Mouse (Mus musculus): ENCODE results near the gene Kcnc1. TPM values are rescaled to one million over a fixed set of nuclear protein-coding genes. Genes with fewer than 3 reads are reported as not detected.

Gene Kcnc1
- polyA plus RNA-seq, 1 experiment = 0.34 TPM

DNA sequence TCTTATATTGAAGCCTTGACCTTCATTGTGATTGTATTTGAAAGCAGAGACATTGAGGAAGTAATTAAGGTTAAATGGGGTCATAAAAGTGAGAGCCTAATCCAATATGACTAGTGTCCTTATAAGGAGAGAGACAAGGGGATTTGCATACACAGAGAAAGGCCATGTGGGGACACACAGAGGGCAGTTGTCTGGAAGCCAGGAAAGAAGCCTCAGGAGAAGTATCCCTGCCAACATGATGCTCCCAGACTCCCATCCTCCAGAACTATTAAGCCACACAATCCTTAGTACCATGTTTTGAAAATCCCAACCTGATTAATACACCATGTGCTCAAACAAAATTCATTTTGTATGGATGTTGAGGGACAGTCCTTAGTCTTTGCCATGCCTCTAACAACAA is 34.5 kb upstream of the Kcnc1 start:
- no peaks in the 10 kb centered on the region for H3K36me3 ChIP-seq (ENCODE audit: control insufficient read depth, insufficient read depth, low read length)
- H3K27ac ChIP-seq (ENCODE audit: insufficient read depth, low read depth, low read length) = no peak overlapping the region
- H3K27me3 ChIP-seq (ENCODE audit: control insufficient read depth, insufficient read depth, low read length) = no peaks in the 10 kb centered on the region; the same call in 1 of the 2 replicates
- TF ChIP-seq POLR2A (IDR thresholded peaks at IDR 0.05; ENCODE audit: low read depth, low read length) (no peak), CTCF (IDR thresholded peaks at IDR 0.05; ENCODE audit: extremely low read depth, insufficient read length, insufficient replicate concordance, low read depth, low read length) (no peak)
- no peak overlapping the region for H3K4me3 ChIP-seq (ENCODE audit: low read depth, low read length)
- H3K4me1 ChIP-seq (ENCODE audit: control insufficient read depth, insufficient read depth, insufficient read length, low read length) = no peaks in the 10 kb centered on the region

DNA sequence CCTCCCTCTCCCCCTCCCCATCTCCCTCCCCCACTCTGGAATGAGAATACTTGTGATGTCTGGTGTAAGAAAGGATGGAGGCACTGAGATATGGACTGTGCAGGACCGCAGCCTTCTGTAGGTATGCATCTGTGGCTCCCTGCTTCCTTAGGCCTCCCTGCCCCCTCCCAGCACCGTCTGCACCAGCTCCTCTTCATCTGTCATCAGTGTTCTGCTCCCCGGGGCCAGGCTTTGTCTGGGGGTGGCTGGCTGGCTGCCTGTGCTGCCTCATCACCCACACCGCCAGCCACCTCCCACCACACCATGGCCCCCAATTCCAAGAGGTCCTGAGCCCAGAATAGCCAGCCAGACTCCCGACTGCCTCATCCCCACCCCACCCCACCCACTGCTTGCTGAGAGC is 32.1 kb upstream of the Kcnc1 start:
- Histone ChIP-seq H3K4me1 (ENCODE audit: control insufficient read depth, insufficient read depth, insufficient read length, low read length) (no peaks in the 10 kb centered on the region), H3K27me3 (ENCODE audit: control insufficient read depth, insufficient read depth, low read length) (no peaks in the 10 kb centered on the region; the same call in 1 of the 2 replicates), H3K36me3 (ENCODE audit: control insufficient read depth, insufficient read depth, low read length) (no peaks in the 10 kb centered on the region), H3K4me3 (ENCODE audit: low read depth, low read length) (no peak overlapping the region), H3K27ac (ENCODE audit: insufficient read depth, low read depth, low read length) (no peak overlapping the region)
- no peak for TF ChIP-seq POLR2A (IDR thresholded peaks at IDR 0.05; ENCODE audit: low read depth, low read length)
- no peak for TF ChIP-seq CTCF (IDR thresholded peaks at IDR 0.05; ENCODE audit: extremely low read depth, insufficient read length, insufficient replicate concordance, low read depth, low read length)
- WGBS = 63% methylated on average over 5 of the region's 5 CpGs

DNA sequence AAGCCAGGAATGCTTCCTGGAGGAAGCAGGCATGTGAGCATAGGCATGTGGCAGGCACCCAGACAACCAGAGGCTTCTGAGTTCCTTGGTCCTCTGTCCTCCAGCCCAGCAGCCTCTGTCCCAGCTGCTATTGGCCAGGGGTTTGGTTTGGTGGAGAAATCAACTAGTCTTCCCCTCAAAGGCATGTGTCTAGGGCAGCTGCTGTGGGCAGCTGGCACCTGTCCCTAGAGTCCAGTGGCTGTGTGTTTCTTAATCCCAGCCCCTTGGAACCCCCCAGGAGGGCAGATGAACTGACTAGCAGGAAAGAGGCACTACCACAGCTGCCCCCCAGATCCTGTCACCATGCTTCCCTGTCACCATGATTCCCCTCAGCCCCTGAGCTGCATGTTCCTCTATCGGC is 30.5 kb upstream of the Kcnc1 start:
- 85% methylated on average over 1 of the region's 1 CpGs for WGBS
- no peak overlapping the region for H3K27ac ChIP-seq (ENCODE audit: insufficient read depth, low read depth, low read length)

DNA sequence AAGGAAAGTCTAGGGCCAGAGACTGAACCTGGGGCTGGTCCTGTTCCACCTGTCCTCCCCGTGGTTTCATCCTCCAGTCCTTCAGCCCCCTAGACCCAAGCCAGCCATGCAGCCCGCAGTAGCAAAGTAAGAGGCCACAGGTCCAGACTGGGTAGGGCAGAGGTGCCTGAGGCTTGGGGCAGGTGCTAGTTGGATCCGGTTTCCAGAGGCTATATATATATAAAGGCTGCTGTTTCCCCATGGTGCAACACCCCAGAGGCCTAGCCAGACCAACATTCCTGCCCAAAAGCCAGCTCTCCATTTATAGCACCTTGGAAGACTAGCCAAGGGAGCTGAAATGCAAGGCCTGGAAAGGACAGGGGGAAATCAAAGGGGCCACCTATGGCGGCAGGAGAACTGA is 25.2 kb upstream of the Kcnc1 start:
- Histone ChIP-seq H3K27me3 (ENCODE audit: control insufficient read depth, insufficient read depth, low read length) (0 out of 2 replicates have a peak, but pooled peaks cover under 1% of the 10 kb centered on the region), H3K27ac (ENCODE audit: insufficient read depth, low read depth, low read length) (no peak overlapping the region), H3K4me1 (ENCODE audit: control insufficient read depth, insufficient read depth, insufficient read length, low read length) (no peaks in the 10 kb centered on the region), H3K4me3 (ENCODE audit: low read depth, low read length) (no peak overlapping the region), H3K36me3 (ENCODE audit: control insufficient read depth, insufficient read depth, low read length) (no peaks in the 10 kb centered on the region)
- no peak for TF ChIP-seq POLR2A (IDR thresholded peaks at IDR 0.05; ENCODE audit: low read depth, low read length)
- no peak for TF ChIP-seq CTCF (IDR thresholded peaks at IDR 0.05; ENCODE audit: extremely low read depth, insufficient read length, insufficient replicate concordance, low read depth, low read length)
- 53% methylated on average over 4 of the region's 4 CpGs for WGBS

More for the DNA sequence above, 30.5 kb upstream of the Kcnc1 start:
- Histone ChIP-seq H3K27me3 (ENCODE audit: control insufficient read depth, insufficient read depth, low read length) (no peaks in the 10 kb centered on the region; the same call in 1 of the 2 replicates), H3K4me3 (ENCODE audit: low read depth, low read length) (no peak overlapping the region), H3K4me1 (ENCODE audit: control insufficient read depth, insufficient read depth, insufficient read length, low read length) (no peaks in the 10 kb centered on the region), H3K36me3 (ENCODE audit: control insufficient read depth, insufficient read depth, low read length) (no peaks in the 10 kb centered on the region)
- TF ChIP-seq CTCF (IDR thresholded peaks at IDR 0.05; ENCODE audit: extremely low read depth, insufficient read length, insufficient replicate concordance, low read depth, low read length) (no peak), POLR2A (IDR thresholded peaks at IDR 0.05; ENCODE audit: low read depth, low read length) (no peak)

DNA sequence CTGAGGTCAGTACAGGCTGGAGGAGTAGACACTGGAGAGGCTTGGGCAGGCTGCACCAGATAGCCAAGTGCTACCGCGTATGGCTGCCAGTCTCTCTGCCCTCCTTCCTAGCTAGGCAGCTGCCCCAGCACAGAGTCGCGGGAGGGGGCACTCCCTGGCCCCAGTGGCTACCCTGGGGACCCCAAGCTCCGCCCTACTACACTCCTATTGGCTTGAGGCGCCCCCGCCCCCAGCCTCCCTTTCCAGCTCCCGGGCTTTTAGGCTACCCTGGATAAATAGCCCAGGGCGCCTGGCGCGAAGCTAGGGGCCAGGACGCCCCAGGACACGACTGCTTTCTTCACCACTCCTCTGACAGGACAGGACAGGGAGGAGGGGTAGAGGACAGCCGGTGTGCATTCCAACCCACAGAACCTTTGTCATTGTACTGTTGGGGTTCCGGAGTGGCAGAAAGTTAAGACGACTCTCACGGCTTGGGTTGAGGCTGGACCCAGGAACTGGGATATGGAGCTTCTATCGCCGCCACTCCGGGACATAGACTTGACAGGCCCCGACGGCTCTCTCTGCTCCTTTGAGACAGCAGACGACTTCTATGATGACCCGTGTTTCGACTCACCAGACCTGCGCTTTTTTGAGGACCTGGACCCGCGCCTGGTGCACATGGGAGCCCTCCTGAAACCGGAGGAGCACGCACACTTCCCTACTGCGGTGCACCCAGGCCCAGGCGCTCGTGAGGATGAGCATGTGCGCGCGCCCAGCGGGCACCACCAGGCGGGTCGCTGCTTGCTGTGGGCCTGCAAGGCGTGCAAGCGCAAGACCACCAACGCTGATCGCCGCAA is 19.9 kb upstream of the Kcnc1 start, which contains the start of gene Myod1:
Myod1 (plus strand) TSS at position 303 of the 836 bp plus-strand sequence.
- WGBS = 8% methylated on average over 44 of the region's 44 CpGs
- H3K27ac ChIP-seq (ENCODE audit: insufficient read depth, low read depth, low read length) = no peak within 1 kb of the TSS
- TF ChIP-seq POLR2A (IDR thresholded peaks at IDR 0.05; ENCODE audit: low read depth, low read length) (no peak), CTCF (IDR thresholded peaks at IDR 0.05; ENCODE audit: extremely low read depth, insufficient read length, insufficient replicate concordance, low read depth, low read length) (no peak)
- no peak within 1 kb of the TSS for H3K4me3 ChIP-seq (ENCODE audit: low read depth, low read length)
- H3K36me3 ChIP-seq (ENCODE audit: control insufficient read depth, insufficient read depth, low read length) = no peaks in the 10 kb centered on the region
- H3K4me1 ChIP-seq (ENCODE audit: control insufficient read depth, insufficient read depth, insufficient read length, low read length) = no peaks in the 10 kb centered on the region
- H3K27me3 ChIP-seq (ENCODE audit: control insufficient read depth, insufficient read depth, low read length) = peaks cover 19% of the 10 kb centered on the region

DNA sequence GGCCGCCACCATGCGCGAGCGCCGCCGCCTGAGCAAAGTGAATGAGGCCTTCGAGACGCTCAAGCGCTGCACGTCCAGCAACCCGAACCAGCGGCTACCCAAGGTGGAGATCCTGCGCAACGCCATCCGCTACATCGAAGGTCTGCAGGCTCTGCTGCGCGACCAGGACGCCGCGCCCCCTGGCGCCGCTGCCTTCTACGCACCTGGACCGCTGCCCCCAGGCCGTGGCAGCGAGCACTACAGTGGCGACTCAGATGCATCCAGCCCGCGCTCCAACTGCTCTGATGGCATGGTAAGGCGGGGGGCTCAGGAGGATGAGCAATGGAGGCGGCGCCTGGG is 19.3 kb upstream of the Kcnc1 start:
- TF ChIP-seq POLR2A (IDR thresholded peaks at IDR 0.05; ENCODE audit: low read depth, low read length) = no peak
- TF ChIP-seq CTCF (IDR thresholded peaks at IDR 0.05; ENCODE audit: extremely low read depth, insufficient read length, insufficient replicate concordance, low read depth, low read length) = no peak
- WGBS = 3% methylated on average over 33 of the region's 33 CpGs
- no peaks in the 10 kb centered on the region for H3K36me3 ChIP-seq (ENCODE audit: control insufficient read depth, insufficient read depth, low read length)
- peaks cover 19% of the 10 kb centered on the region for H3K27me3 ChIP-seq (ENCODE audit: control insufficient read depth, insufficient read depth, low read length)
- no peaks in the 10 kb centered on the region for H3K4me1 ChIP-seq (ENCODE audit: control insufficient read depth, insufficient read depth, insufficient read length, low read length)
- no peak overlapping the region for H3K4me3 ChIP-seq (ENCODE audit: low read depth, low read length)
- no peak overlapping the region for H3K27ac ChIP-seq (ENCODE audit: insufficient read depth, low read depth, low read length)

DNA sequence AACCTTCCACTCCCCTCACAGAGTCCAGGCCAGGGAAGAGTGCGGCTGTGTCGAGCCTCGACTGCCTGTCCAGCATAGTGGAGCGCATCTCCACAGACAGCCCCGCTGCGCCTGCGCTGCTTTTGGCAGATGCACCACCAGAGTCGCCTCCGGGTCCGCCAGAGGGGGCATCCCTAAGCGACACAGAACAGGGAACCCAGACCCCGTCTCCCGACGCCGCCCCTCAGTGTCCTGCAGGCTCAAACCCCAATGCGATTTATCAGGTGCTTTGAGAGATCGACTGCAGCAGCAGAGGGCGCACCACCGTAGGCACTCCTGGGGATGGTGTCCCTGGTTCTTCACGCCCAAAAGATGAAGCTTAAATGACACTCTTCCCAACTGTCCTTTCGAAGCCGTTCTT is 18.2 kb upstream of the Kcnc1 start:
- WGBS = 5% methylated on average over 22 of the region's 22 CpGs

More for the DNA sequence above, 18.2 kb upstream of the Kcnc1 start:
- H3K27me3 ChIP-seq (ENCODE audit: control insufficient read depth, insufficient read depth, low read length) = peaks cover 19% of the 10 kb centered on the region
- no peaks in the 10 kb centered on the region for H3K36me3 ChIP-seq (ENCODE audit: control insufficient read depth, insufficient read depth, low read length)
- no peak overlapping the region for H3K27ac ChIP-seq (ENCODE audit: insufficient read depth, low read depth, low read length)
- H3K4me3 ChIP-seq (ENCODE audit: low read depth, low read length) = no peak overlapping the region
- TF ChIP-seq POLR2A (IDR thresholded peaks at IDR 0.05; ENCODE audit: low read depth, low read length) (no peak), CTCF (IDR thresholded peaks at IDR 0.05; ENCODE audit: extremely low read depth, insufficient read length, insufficient replicate concordance, low read depth, low read length) (no peak)
- no peaks in the 10 kb centered on the region for H3K4me1 ChIP-seq (ENCODE audit: control insufficient read depth, insufficient read depth, insufficient read length, low read length)
